ENCODE assay signal across 7 mouse cellular contexts in genomic region chr3:66398214-66399150, GRCm38 (mm10).
DNase-seq lines count a peak whose midpoint lies in the region; ATAC-seq and TF ChIP-seq lines count a peak whose summit lies in the region.

No protein-coding gene starts in this region.

- H3K4me3 ChIP-seq in lung, embryonic 14.5 days (ENCODE audit: low read depth, low read length), result no peak overlapping the region
- no peak overlapping the region for H3K4me3 ChIP-seq in midbrain, postnatal 0 days (ENCODE audit: low read depth, low read length)
- H3K4me3 ChIP-seq in limb, embryonic 10.5 days, result no peak overlapping the region

- peak; percentile 31 for DNase-seq in lung, embryonic 14.5 days
- no peak for DNase-seq in lung, postnatal 25 days (ENCODE audit: low spot score)
- peak; percentile 61 for DNase-seq in brain, adult 2 months (ENCODE audit: low read depth, low spot score)
- DNase-seq in frontal cortex, postnatal 14 days (ENCODE audit: low spot score in 2 of 2), result peak; percentile 16 to 23
- peak; percentile 61 for DNase-seq in midbrain, postnatal 0 days (ENCODE audit: low spot score)
- DNase-seq in limb, embryonic 10.5 days (ENCODE audit: low spot score), result no peak

- no peaks in the 10 kb centered on the region for H3K9me3 ChIP-seq in lung, embryonic 14.5 days (ENCODE audit: low read depth, low read length)
- no peaks in the 10 kb centered on the region for H3K9me3 ChIP-seq in midbrain, postnatal 0 days (ENCODE audit: low read length)
- no peaks in the 10 kb centered on the region for H3K9me3 ChIP-seq in limb, embryonic 10.5 days (replicated peaks)

- 57% methylated on average over 12 of the region's 12 CpGs for WGBS in lung, embryonic 14.5 days
- 54% methylated on average over 12 of the region's 12 CpGs for WGBS in midbrain, postnatal 0 days
- 72% methylated on average over 12 of the region's 12 CpGs for WGBS in limb, embryonic 10.5 days

- H3K9ac ChIP-seq in lung, embryonic 14.5 days, result no peak overlapping the region
- H3K9ac ChIP-seq in midbrain, postnatal 0 days (replicated peaks; ENCODE audit: low read length, poor library complexity, severe bottlenecking), result no peak overlapping the region

- no peak overlapping the region for H3K27ac ChIP-seq in lung, embryonic 14.5 days (ENCODE audit: low read depth)
- H3K27ac ChIP-seq in midbrain, postnatal 0 days (ENCODE audit: low read depth, low read length), result no peak overlapping the region
- no peak overlapping the region for H3K27ac ChIP-seq in limb, embryonic 10.5 days

- peak; percentile 22; the same call in 1 of the 2 replicates for TF ChIP-seq CTCF in lung, embryonic 14.5 days (IDR thresholded peaks at IDR 0.05; ENCODE audit: low read depth)
- TF ChIP-seq CTCF in midbrain, postnatal 0 days (IDR thresholded peaks at IDR 0.05), result peak; percentile 43

- H3K27me3 ChIP-seq in lung, embryonic 14.5 days (ENCODE audit: insufficient read depth, low read length), result no peaks in the 10 kb centered on the region
- no peaks in the 10 kb centered on the region for H3K27me3 ChIP-seq in midbrain, postnatal 0 days (ENCODE audit: insufficient read depth, low read length)
- no peaks in the 10 kb centered on the region for H3K27me3 ChIP-seq in limb, embryonic 10.5 days (ENCODE audit: low read depth, poor library complexity, severe bottlenecking)

- no peak overlapping the region for H3K4me2 ChIP-seq in lung, embryonic 14.5 days
- no peak overlapping the region for H3K4me2 ChIP-seq in midbrain, postnatal 0 days (ENCODE audit: low read depth, low read length, poor library complexity, severe bottlenecking)

- ATAC-seq in lung, embryonic 14.5 days (ENCODE audit: insufficient read depth), result no peak
- no peak for ATAC-seq in midbrain, postnatal 0 days (ENCODE audit: low FRiP score)
- ATAC-seq in megakaryocyte, adult 5-6 weeks (ENCODE audit: poor library complexity, severe bottlenecking), result no peak

- H3K36me3 ChIP-seq in lung, embryonic 14.5 days (ENCODE audit: insufficient read depth), result no peaks in the 10 kb centered on the region
- no peaks in the 10 kb centered on the region for H3K36me3 ChIP-seq in midbrain, postnatal 0 days (ENCODE audit: insufficient read depth, low read length)
- no peaks in the 10 kb centered on the region for H3K36me3 ChIP-seq in limb, embryonic 10.5 days

- peaks cover 4% of the 10 kb centered on the region; the same call in 1 of the 2 replicates for H3K4me1 ChIP-seq in lung, embryonic 14.5 days (ENCODE audit: insufficient read depth)
- H3K4me1 ChIP-seq in midbrain, postnatal 0 days (ENCODE audit: insufficient read depth, low read length), result no peaks in the 10 kb centered on the region
- peaks cover 25% of the 10 kb centered on the region for H3K4me1 ChIP-seq in limb, embryonic 10.5 days

Comparison
In these comparisons a context has a peak if more than half of its experiments do, and no peak if none do; other contexts are left out.
1. DNase-seq: peak in lung, embryonic 14.5 days (single experiment), brain, adult 2 months (single experiment), frontal cortex, postnatal 14 days (2 of 2) and midbrain, postnatal 0 days (single experiment); none in lung, postnatal 25 days (single experiment) and limb, embryonic 10.5 days (single experiment).